Mouse (Mus musculus) liver, adult (tissue): ENCODE measurements around the gene Ppid.

Experiments
- GATA4 ChIP-seq: IDR thresholded peaks from 2 replicates; pipeline ENCODE4 v1.6.1; 2014; ENCODE audit warnings: mild to moderate bottlenecking, low read length; ENCODE audit not compliant: insufficient replicate concordance

The Ppid gene

GRCm38 (mm10) chr3:79590863-79591792 is at the start of gene Ppid:
Gene Ppid (plus strand): TSS chr3:79591342.
- TF ChIP-seq GATA4, result peak; percentile 32; the same call in 1 of the 2 replicates

GRCm38 (mm10) chr3:79542585-79542984 is 48.6 kb upstream of the Ppid start:
- TF ChIP-seq GATA4, result no peak

GRCm38 (mm10) chr3:79548681-79549437 is 42.3 kb upstream of the Ppid start:
- no peak for TF ChIP-seq GATA4

- TF ChIP-seq GATA4, result no peak
These were observed 41.3 kb upstream of the Ppid start for GRCm38 (mm10) chr3:79549751-79550393.

GRCm38 (mm10) chr3:79551826-79552552 is 39.2 kb upstream of the Ppid start:
- no peak for TF ChIP-seq GATA4

- no peak for TF ChIP-seq GATA4
These were observed 37.4 kb upstream of the Ppid start for GRCm38 (mm10) chr3:79553779-79554178.

- TF ChIP-seq GATA4, result no peak
These were observed 36.1 kb upstream of the Ppid start for GRCm38 (mm10) chr3:79555061-79555460.

GRCm38 (mm10) chr3:79559021-79559772 is 31.9 kb upstream of the Ppid start:
- no peak for TF ChIP-seq GATA4

- no peak for TF ChIP-seq GATA4
These were observed 31.4 kb upstream of the Ppid start for GRCm38 (mm10) chr3:79559773-79560045.

- TF ChIP-seq GATA4, result no peak
These were observed 30.6 kb upstream of the Ppid start for GRCm38 (mm10) chr3:79560555-79560954.

GRCm38 (mm10) chr3:79561784-79562715 is 29.1 kb upstream of the Ppid start:
- TF ChIP-seq GATA4, result no peak

- no peak for TF ChIP-seq GATA4
These were observed 27.6 kb upstream of the Ppid start for GRCm38 (mm10) chr3:79563511-79563910.

- TF ChIP-seq GATA4, result peak; percentile 67; the same call in 1 of the 2 replicates
These were observed 26.1 kb upstream of the Ppid start for GRCm38 (mm10) chr3:79564875-79565606.
